Mouse (Mus musculus) cerebellum, adult 9-11 months (tissue): ENCODE measurements around the gene Dnm1.

Source experiments
- DNase-seq: peaks from one replicate; pipeline ENCODE4 v3.0.0; 2022

Dnm1 gene

DNA sequence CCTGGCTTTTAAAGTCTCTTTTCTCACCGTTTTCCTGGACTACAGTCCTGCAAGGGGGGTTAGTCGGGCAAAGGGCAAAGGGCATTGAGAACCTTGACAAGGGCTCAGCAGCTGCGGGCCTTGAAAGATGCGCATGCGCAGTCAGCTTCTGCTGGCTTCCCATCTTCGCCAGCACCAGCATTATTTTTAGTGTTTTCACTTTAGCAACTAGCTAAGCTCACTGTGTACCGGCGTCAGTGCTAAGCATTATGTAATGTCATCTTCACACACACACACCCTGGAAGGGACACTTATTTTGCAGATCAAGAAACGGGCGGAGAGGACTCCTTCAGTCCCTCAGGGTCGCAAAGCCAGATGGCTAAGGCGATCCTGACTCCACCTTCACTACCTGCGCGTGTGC, 7.6 kb upstream of the Dnm1 start:
- peak; percentile 91 for DNase-seq

DNA sequence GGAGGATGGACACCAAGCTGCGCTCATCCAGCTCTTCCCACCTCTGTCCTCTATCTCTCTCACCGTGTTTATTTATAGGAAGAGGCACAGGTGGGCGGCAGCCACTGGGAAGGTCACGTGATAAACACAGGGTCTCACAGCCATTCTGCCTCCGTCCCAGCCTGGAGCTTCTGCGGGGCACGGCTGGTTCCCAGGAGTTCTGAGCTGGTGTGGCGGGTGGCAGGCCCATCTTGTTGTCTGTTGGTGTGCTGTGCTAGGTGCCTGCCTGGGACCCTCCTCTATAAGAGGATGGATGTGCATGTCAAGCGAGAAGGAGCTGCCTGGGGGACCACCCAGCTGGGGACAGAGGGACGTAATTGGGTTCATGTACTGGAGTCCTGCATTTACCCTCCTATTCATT, 5.2 kb upstream of the Dnm1 start:
- peak; percentile 50 for DNase-seq

- DNase-seq, result peak; percentile 41
Observed at GRCm38 (mm10) chr2:32357710-32358109, 4.6 kb upstream of the Dnm1 start.

DNA sequence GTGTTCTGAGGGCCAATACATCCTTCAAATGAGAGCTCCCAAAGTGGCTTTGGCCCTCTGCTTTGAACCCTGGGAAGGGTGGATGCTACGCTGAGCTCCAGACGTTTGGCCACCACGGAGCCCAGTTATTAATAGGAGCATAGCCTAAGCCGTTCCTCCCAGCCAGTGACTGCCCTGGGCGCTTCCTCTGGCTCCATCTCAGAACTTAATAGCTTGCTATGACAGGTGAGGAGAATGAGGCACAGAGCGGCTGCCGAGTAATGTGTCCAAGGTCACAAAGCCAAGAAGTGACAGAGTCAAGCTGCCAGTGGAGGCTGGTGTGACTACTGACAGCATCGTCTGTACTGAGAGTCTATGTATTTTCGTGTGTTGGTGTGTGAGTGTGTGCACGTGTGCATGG, 3.1 kb upstream of the Dnm1 start:
- peak; percentile 32 for DNase-seq

DNA sequence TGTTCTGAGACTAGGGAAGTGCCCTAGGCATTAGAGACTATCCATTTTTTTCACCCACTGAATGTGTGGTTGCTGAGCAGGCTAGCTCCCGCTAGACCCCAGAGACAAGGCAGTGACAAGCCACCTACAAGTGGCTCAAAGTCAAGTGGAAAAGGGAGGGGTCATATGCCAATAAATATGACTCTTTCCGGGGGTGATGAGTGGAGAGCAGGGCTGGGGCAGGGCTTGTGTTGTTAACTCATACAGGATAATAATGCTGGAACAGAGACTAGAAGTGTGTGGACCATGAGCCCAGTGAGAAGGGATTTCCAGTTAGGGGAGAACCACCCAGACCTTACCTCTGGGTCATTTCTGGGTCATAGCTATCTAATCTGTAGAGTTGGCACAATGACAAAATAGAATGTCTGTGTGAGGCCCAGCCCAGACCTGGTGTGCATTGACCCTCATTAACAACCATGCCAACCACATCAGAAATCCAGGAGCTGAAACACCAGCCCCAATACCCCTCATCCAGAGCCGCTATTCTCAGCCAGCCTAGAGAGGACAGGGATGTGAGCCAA, 1.3 kb upstream of the Dnm1 start:
- DNase-seq, result peak; percentile 60

- peak; percentile 59 for DNase-seq
Observed at GRCm38 (mm10) chr2:32353836-32354235, 698 bp upstream of the Dnm1 start.

DNA sequence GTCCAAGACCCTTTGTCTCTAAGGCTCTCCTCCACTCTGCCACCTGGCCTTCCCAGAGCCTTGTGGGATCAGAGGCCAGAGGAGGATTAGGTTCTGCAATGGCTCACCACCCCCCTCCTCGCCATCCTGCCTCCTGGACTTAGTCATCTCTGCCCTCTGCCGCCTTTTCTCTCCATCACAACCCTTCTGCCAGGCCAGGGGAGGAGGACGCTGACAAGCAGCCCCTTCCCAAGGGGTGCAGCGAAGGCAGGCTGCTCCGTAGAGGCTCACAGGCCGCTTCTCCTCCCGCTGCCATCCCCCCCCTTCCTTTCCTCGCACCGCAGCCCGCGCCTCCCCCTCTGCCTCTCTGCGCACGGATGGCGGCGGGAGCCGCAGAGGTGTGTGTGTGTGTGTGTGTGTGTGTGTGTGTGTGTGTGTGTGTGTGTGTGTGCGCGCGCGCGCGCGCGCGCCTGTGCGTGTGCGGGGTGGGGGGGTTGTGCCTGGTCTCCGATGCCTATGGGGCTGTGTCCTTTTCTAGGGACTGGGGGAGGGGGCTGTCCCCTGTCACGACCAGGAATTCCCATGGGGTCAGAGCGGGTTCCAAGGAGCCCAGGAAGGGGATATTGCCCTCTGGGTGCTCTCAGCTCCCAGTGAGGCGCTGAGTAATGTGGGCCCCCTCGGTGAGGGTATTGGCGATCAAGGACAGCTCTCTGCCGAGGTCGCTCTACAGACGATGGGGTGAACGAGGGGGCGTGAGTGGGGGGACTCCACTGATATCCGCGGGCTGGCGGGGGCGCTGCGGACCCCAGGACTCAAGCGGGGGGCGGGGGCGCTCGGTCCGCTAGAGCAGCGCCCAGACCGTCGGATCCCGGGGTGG, 759 bp downstream of the Dnm1 start, which contains the start of gene Ciz1:
Gene Ciz1 (plus strand): TSS at position 177 of the 856 bp plus-strand sequence.
- peak; percentile 88 for DNase-seq

DNA sequence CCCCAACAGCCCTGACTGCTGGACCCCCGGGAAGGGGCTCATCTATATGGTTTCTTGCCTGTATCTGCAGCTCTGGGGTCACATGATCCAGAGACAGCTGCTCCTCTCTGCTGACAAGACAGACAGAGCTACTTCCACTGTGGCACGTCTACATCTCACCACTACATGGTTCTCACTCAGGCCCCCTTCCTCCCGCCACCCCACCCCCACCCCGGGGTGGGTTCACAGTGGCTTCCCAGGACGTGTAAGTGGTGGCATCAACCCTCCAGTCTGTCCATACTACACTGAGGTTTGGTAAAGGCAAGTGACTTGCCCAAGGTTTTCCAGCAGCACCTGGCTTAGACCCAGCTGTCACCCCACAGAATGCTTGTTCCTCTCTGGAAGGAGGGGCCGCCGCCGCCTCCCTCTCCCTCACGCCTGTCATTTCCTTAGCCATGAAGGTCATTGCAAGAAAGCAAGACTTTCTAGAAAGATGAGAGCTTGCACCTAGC, 1.6 kb downstream of the Dnm1 start:
- peak; percentile 86 for DNase-seq

GRCm38 (mm10) chr2:32350471-32351051, 2.6 kb downstream of the Dnm1 start:
- DNase-seq, result peak; percentile 83

DNA sequence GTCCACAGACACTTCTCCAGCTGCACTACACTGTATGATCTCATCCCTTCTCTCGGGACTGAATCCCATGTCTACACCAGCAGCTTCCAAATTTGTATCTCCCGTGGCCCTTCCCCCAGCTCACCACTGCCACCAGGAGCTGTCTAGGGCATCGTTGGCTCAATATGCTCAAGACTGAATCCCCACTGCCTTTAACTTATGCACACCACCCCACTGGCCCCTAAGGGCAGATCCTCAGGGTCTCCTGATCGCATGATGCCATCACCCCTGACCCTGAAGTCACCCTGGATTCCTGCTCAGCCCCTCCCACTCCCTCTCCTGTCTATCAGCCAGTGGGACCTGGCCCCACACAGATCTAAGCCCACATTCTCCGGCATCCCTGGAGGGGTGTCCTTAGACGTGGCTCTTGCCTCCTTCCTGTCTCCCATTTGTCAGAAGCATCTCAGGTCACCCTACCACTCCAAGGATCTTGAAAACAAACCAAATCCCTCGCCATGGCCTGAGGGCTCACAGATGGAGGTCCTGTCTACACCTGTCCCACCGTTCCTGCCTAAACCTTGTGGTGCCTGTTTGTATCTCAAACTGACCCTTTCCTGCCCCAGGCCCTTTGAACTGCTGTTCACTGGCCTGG, 3.4 kb downstream of the Dnm1 start:
- DNase-seq, result peak; percentile 71

DNA sequence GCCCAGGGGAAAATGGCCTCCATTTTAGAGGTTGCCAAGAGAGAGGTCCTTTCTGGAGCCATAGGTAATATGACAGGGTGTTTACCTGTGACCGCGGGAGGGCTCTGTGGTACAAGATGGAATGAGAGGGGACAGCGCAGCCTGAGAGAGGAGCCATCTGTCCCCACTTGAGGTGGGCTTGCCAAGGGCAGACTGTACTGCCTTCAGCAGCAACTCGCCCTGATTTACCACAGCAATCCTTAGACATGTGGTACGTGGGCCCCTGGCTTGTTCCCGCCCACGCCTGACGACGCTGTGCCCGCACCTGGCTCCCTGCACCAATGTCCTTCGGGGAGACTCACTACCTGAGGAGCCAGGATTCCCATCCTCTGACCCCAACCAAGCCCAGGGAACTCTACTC, 4.8 kb downstream of the Dnm1 start:
- peak; percentile 88 for DNase-seq

- no peak for DNase-seq
Observed at GRCm38 (mm10) chr2:32347019-32347418, 6.1 kb downstream of the Dnm1 start.

DNA sequence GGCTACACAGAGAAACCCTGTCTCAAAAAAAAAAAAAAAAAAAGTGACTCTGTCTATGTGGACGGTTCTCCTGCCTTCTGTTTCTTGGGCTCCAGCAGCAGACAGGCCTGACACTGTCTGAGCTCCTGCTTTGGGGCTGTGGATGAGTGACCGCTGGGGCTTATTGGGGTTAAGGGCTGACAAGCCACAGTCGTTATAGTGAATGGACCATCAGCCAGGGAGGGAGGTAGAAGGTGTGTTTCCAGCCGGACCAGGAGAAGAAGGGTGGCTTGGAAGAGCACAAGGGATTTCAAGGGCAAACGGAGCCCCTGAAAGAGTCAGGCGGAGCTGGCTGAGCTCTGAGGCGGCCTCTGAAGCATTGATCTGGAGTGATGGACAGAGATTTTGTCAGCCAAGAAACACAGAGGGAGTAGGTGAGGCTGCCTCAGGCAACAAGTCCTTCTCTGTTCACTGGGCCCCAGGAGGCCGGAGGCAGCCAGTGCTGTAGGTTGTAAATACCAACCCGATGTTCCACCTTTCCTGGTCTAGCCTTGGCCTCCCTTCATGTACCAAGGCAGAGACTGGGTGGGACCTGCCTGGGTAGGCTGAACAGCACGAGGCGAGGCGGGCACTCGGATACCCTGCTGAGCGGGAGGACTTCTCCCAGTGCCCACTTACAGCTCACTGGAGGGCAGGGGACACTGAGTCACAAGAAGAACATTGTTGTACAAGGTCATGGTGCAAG, 8.4 kb downstream of the Dnm1 start:
- peak; percentile 67 for DNase-seq

DNA sequence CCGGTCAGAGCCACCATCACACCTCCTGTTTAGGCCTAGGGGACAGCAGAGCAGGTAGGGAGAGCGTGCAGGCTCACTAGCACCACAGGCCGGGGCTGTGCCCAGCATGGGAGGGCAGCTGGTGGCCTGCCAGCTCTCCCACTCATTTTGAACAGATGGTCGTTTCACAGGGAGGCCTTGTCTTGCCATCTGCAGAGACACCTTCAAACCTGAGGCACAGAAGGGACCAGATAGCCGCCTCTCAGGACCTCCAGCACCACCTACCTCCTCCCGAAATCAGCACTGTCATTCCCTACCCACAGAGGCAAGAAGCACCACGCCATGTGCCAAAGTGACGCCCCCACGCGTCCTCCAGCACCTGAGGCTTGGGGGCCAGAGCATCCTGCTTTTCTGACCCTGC, 9.1 kb downstream of the Dnm1 start:
- DNase-seq, result peak; percentile 98

GRCm38 (mm10) chr2:32343351-32343671, 9.8 kb downstream of the Dnm1 start:
- DNase-seq, result no peak

DNA sequence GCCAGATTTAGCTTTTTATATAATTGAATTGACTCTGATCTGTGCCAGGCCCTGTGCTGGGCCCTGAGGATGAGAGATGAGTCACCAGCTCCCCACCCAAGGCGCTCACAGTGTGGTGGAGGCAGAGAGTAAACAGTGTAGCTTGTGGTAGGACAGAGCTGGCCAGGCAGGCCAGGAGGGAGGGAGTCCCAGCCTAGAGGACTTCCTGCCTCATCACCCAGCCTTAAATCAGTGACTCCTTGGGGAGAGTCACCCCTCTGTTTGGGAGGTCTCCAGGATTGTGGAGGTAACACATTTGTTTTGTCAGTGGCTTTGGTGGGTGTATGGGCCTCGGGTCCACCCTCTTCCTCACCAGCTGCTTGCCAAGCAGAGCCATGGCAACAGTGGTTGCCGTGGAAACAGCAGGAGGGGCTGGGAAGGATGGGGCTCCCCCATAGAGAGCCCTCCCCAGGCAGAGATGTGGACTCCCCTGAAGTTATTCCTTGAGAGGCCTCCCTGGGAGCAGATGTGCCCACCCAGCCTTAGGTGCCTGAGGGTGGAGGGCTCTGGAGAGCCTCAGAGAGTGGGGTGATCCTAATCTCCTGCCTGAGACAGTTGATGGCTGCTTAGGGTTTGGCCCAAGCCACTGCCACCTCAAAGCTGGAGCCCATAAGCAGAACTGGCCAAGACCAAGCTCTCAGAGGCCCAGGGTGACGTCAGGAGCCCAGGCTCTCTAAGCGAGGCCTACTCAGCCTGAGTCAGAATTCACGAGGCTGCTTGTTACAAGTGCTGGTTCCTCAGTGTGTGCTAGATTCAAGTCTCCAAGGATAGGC, 10.4 kb downstream of the Dnm1 start:
- peak; percentile 93 for DNase-seq

GRCm38 (mm10) chr2:32342039-32342438, 11.1 kb downstream of the Dnm1 start:
- DNase-seq, result no peak

DNA sequence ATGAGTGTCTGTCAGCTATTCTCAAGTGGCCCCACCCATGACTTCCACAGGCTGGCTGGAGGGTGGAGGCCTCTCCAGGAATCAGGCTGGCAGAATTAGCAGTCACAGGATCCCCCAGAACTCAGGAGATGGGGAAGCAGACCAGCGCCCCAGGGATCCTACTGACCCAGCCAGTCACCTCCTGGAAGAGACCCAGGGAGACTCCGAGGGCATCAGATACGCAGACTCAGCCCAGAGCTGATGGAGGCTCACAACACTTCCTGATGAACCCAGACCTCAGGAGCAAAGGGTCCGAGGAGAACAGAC, 11.6 kb downstream of the Dnm1 start:
- DNase-seq, result peak; percentile 76

DNA sequence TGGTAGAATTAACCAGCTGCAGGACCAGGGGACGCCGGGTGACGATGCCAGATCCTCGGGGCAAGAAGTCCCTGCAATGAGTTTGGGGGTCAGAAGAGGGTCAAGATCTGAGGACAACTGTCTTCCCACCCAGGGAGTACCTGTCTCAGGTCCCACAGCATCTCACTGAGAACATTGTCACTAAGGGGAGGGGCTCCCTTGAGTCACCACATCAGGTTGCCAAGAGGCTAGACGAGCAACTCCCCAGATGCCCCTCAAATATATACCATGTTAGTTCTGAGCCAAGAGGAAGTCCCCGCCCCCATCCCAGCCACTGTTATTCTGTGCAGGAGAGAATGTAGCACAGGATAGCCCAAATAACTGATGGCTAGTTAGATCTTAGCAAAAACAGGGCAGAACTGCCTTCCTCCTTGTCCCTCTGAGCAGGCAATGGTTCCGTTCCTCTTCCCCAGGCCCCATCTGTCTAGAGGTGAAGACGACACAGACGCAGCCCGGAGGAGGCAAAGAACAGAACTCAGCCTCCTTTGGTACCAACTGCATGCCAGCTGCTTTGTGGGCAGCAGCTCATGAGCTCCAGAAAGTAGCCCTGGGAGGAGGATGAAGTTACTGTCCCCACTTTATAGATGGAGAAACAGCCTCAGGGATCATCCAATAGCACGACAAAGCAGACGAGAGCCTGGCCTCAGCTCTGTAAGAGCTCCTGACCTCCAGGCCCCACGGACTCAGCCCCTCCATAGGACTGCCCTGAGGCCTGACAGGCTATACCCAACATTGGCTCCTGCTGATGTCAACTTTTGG, 12.1 kb downstream of the Dnm1 start:
- DNase-seq, result peak; percentile 68

- DNase-seq, result peak; percentile 72
Observed at GRCm38 (mm10) chr2:32339912-32340642, 13.1 kb downstream of the Dnm1 start.

- no peak for DNase-seq
Observed at GRCm38 (mm10) chr2:32335888-32336287, 17.2 kb downstream of the Dnm1 start.
